9 mouse cellular contexts compared by ENCODE assay signal in the genomic region with DNA sequence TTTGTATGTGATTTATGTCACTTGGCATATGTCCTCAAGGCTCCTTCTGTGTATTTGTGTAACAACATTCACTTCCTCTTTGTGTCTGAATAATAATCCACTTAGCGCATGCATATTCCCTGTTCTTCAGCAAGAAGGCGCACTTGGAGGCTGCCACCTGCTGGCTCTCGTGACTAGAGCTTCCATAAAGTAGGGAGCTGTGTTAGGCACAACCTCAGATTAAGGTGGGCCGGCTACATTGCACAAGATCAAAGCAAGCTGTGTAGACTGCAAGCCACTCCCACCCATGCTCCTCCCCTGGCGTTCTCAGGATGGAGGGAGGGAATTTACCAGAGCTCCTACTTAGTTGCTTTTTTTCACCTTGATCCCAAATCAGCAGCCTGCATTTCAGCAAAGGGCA. TPM values are rescaled to one million over a fixed set of nuclear protein-coding genes. Genes with fewer than 3 reads are reported as not detected.
DNase-seq lines count a peak whose midpoint lies in the region; ATAC-seq and TF ChIP-seq lines count a peak whose summit lies in the region.
"Had no signal": no experiment of that assay in that cellular context is flagged by ENCODE, and none has a peak within 500 bp of the region (broad histone marks: within the 10 kb centered on the region; RNA-seq: fewer than 3 reads in every experiment).

No protein-coding gene starts in this region.

- peak; percentile 90 for ATAC-seq in frontal cortex, adult (ENCODE audit: low TSS enrichment)
- no peak for ATAC-seq in neural tube, embryonic 11.5 days (ENCODE audit: insufficient read depth, low FRiP score, low TSS enrichment)

- H3K27ac ChIP-seq in heart, adult 2 months, result no peak overlapping the region
- H3K27ac ChIP-seq in liver, adult 2 months (replicated peaks; ENCODE audit: insufficient read depth, low read depth, low read length), result no peak overlapping the region
- no peak overlapping the region for H3K27ac ChIP-seq in neural tube, embryonic 11.5 days (ENCODE audit: low read depth, low read length)
- H3K27ac ChIP-seq: limb, embryonic 12.5 days had no signal

- H3K79me2 ChIP-seq in heart, adult 2 months (replicated peaks; ENCODE audit: control insufficient read depth, insufficient read depth, low read length), result no peaks in the 10 kb centered on the region
- no peaks in the 10 kb centered on the region for H3K79me2 ChIP-seq in liver, adult 2 months (ENCODE audit: control insufficient read depth, insufficient read depth, low read length)

- peak; percentile 59 to 60 for DNase-seq in heart, adult 2 months
- no peak for DNase-seq in heart, postnatal 25 days (ENCODE audit: low spot score)
- peak; percentile 72 for DNase-seq in R1 (ENCODE audit: low read depth, low spot score)
- DNase-seq in kidney, adult 8-10 months, result peak; percentile 65 to 72
- DNase-seq in liver, adult 2 months (ENCODE audit: extremely low read depth, low read depth, low spot score), result peak; percentile 63
- peak; percentile 35 for DNase-seq in neural tube, embryonic 11.5 days (ENCODE audit: low spot score)
- DNase-seq in thymus, postnatal 36 days, result peak; percentile 47 to 60

- no peaks in the 10 kb centered on the region for H3K27me3 ChIP-seq in heart, adult 2 months (ENCODE audit: control insufficient read depth, insufficient read depth, low read length)
- no peaks in the 10 kb centered on the region for H3K27me3 ChIP-seq in liver, adult 2 months (ENCODE audit: control insufficient read depth, insufficient read depth, low read length)
- no peaks in the 10 kb centered on the region for H3K27me3 ChIP-seq in neural tube, embryonic 11.5 days (ENCODE audit: control insufficient read depth, insufficient read depth, low read length)

- TF ChIP-seq CTCF in heart, adult 2 months (IDR thresholded peaks at IDR 0.05), result peak; percentile 74
- TF ChIP-seq CTCF in liver, adult 2 months (IDR thresholded peaks at IDR 0.05; ENCODE audit: low read depth, low read length), result peak; percentile 76

- TF ChIP-seq EP300 in heart, adult 2 months (IDR thresholded peaks at IDR 0.05; ENCODE audit: insufficient read depth, low read depth, low read length), result peak; percentile 55; the same call in 1 of the 2 replicates

- intact Hi-C loops in heart, adult 2 months (cut with DNase I), result loop anchor here (1.0 to 5.0 kb wide), 2 partner anchors 99 to 309 kb away; no protein-coding TSS in a partner anchor
- intact Hi-C loops in heart, postnatal 25 days (cut with DNase I), result loop anchor here (1.0 kb wide), 1 partner anchor 99 kb away; no protein-coding TSS in a partner anchor

- WGBS in heart, adult 2 months, result 10% methylated on average over 5 of the region's 5 CpGs
- WGBS in liver, adult 2 months, result 14% methylated on average over 5 of the region's 5 CpGs
- WGBS in neural tube, embryonic 11.5 days, result 20% methylated on average over 5 of the region's 5 CpGs

- no peaks in the 10 kb centered on the region for H3K36me3 ChIP-seq in heart, adult 2 months (ENCODE audit: control insufficient read depth, insufficient read depth, low read length)
- no peaks in the 10 kb centered on the region for H3K36me3 ChIP-seq in liver, adult 2 months (ENCODE audit: control insufficient read depth, insufficient read depth, low read length)
- H3K36me3 ChIP-seq in neural tube, embryonic 11.5 days (ENCODE audit: control insufficient read depth, insufficient read depth, low read length), result no peaks in the 10 kb centered on the region
- H3K36me3 ChIP-seq: limb, embryonic 12.5 days had no signal

- no peak overlapping the region for H3K4me3 ChIP-seq in heart, adult 2 months
- no peak overlapping the region for H3K4me3 ChIP-seq in liver, adult 2 months (ENCODE audit: insufficient read depth, low read depth, low read length)
- H3K4me3 ChIP-seq in neural tube, embryonic 11.5 days (ENCODE audit: low read depth, low read length), result no peak overlapping the region
- H3K4me3 ChIP-seq: limb, embryonic 12.5 days had no signal

- no peak overlapping the region for H3K4me2 ChIP-seq in neural tube, embryonic 11.5 days (ENCODE audit: low read depth)
- H3K4me2 ChIP-seq: limb, embryonic 12.5 days had no signal

- no peaks in the 10 kb centered on the region for H3K4me1 ChIP-seq in heart, adult 2 months (ENCODE audit: control insufficient read depth, insufficient read depth, low read length)
- no peaks in the 10 kb centered on the region for H3K4me1 ChIP-seq in liver, adult 2 months (ENCODE audit: control insufficient read depth, insufficient read depth, low read length)
- no peaks in the 10 kb centered on the region for H3K4me1 ChIP-seq in neural tube, embryonic 11.5 days (ENCODE audit: control insufficient read depth, insufficient read depth, low read length)
- H3K4me1 ChIP-seq: limb, embryonic 12.5 days had no signal

- H3K9ac ChIP-seq in heart, adult 2 months (ENCODE audit: low read depth, low read length), result no peak overlapping the region
- no peak overlapping the region for H3K9ac ChIP-seq in liver, adult 2 months (ENCODE audit: low read depth, low read length)
- no peak overlapping the region for H3K9ac ChIP-seq in neural tube, embryonic 11.5 days (ENCODE audit: low read length)
- H3K9ac ChIP-seq: limb, embryonic 12.5 days had no signal

- no peak for TF ChIP-seq POLR2A in heart, adult 2 months (IDR thresholded peaks at IDR 0.05; ENCODE audit: insufficient read depth, low read depth, low read length)
- TF ChIP-seq POLR2A in liver, adult 2 months (IDR thresholded peaks at IDR 0.05; ENCODE audit: extremely low read depth, insufficient read depth, low read length), result no peak

- H3K9me3 ChIP-seq in neural tube, embryonic 11.5 days (ENCODE audit: control insufficient read depth, low read length), result 0 out of 2 replicates have a peak, but pooled peaks cover 3% of the 10 kb centered on the region
- H3K9me3 ChIP-seq: limb, embryonic 12.5 days had no signal

RNA-seq across cellular contexts. Expression of gene Gars, which starts 21.6 kb away (rescaled TPM):
- total RNA-seq in heart, adult 2 months (2021), result 10 to 100 TPM; 55.1 to 60.4 TPM
- 26.7 and 44.5 TPM in 2 replicates for polyA plus RNA-seq in heart, adult 2 months (2012; rRNA removed)
- 10 to 100 TPM; 57.5 to 61.3 TPM for total RNA-seq in heart, postnatal 25 days (2021)
- total RNA-seq in liver, adult 2 months (2014; rRNA removed), result 35.5 and 35.7 TPM in 2 replicates
- 18.2 and 18.3 TPM in 2 replicates for polyA plus RNA-seq in liver, adult 2 months (2012; rRNA removed)
- 216 and 234 TPM in 2 replicates for polyA plus RNA-seq in neural tube, embryonic 11.5 days (2014; fragmentation: Nextera tagmentation; extraction: Ambion mirVana)

RNA-seq across cellular contexts. Expression of gene Ggct, which starts 23.5 kb away (rescaled TPM):
- 10 to 100 TPM; 26.5 to 29.1 TPM for total RNA-seq in heart, adult 2 months (2021)
- polyA plus RNA-seq in heart, adult 2 months (2012; rRNA removed), result 6.8 and 7.8 TPM in 2 replicates
- total RNA-seq in heart, postnatal 25 days (2021), result 10 to 100 TPM; 21.8 to 26.1 TPM
- total RNA-seq in liver, adult 2 months (2014; rRNA removed), result 8.7 and 11.7 TPM in 2 replicates
- polyA plus RNA-seq in liver, adult 2 months (2012; rRNA removed), result 6.2 and 6.6 TPM in 2 replicates
- polyA plus RNA-seq in neural tube, embryonic 11.5 days (2014; fragmentation: Nextera tagmentation; extraction: Ambion mirVana), result 13.2 and 15.4 TPM in 2 replicates

RNA-seq across cellular contexts. Expression of gene Nod1, which starts 43.8 kb away (rescaled TPM):
- total RNA-seq in heart, adult 2 months (2021), result 10 to 100 TPM; 17.3 to 18.6 TPM
- 23.6 and 25.7 TPM in 2 replicates for polyA plus RNA-seq in heart, adult 2 months (2012; rRNA removed)
- 10 to 100 TPM; 17.1 to 19.6 TPM for total RNA-seq in heart, postnatal 25 days (2021)
- 7.0 and 12.1 TPM in 2 replicates for total RNA-seq in liver, adult 2 months (2014; rRNA removed)
- 8.1 and 8.4 TPM in 2 replicates for polyA plus RNA-seq in liver, adult 2 months (2012; rRNA removed)
- polyA plus RNA-seq in neural tube, embryonic 11.5 days (2014; fragmentation: Nextera tagmentation; extraction: Ambion mirVana), result 2.3 and 3.0 TPM in 2 replicates
